Mouse (Mus musculus): ENCODE results near the gene Lcn9. TPM values are rescaled to one million over a fixed set of nuclear protein-coding genes. Genes with fewer than 3 reads are reported as not detected.
A peak's percentile ranks its signal among the peaks of the same experiment; 100 is the strongest.

The Lcn9 gene
- polyA plus RNA-seq, 1 experiment from 2014 or later: not detected

GRCm38 (mm10) chr2:25859891-25860290 lies 36.9 kb downstream of the Lcn9 start:
- 70% methylated on average over 3 of the region's 3 CpGs for WGBS

GRCm38 (mm10) chr2:25862038-25862437 lies 39.1 kb downstream of the Lcn9 start:
- peaks cover 8% of the 10 kb centered on the region; the same call in 1 of the 2 replicates for H3K27me3 ChIP-seq (replicated peaks; ENCODE audit: insufficient read depth, low read length)

More at GRCm38 (mm10) chr2:25859891-25860290, 36.9 kb downstream of the Lcn9 start:
- ATAC-seq (no peak), DNase-seq (ENCODE audit: low spot score) (no peak)
- H3K4me3 ChIP-seq (ENCODE audit: low read depth, low read length): no peak overlapping the region
- TF ChIP-seq CTCF (IDR thresholded peaks at IDR 0.05) (no peak), EP300 (IDR thresholded peaks at IDR 0.05) (no peak)
- 0 out of 2 replicates have a peak, but pooled peaks cover 4% of the 10 kb centered on the region for H3K27me3 ChIP-seq (replicated peaks; ENCODE audit: insufficient read depth, low read length)
- H3K4me2 ChIP-seq (replicated peaks; ENCODE audit: low read depth, low read length): no peak overlapping the region
- no peaks in the 10 kb centered on the region for H3K36me3 ChIP-seq (ENCODE audit: insufficient read depth, low read length)
- no peak overlapping the region for H3K27ac ChIP-seq (ENCODE audit: low read length)
- H3K9ac ChIP-seq (replicated peaks; ENCODE audit: low read depth): no peak overlapping the region
- peaks cover 6% of the 10 kb centered on the region for H3K4me1 ChIP-seq (ENCODE audit: insufficient read depth, low read depth, low read length)
- H3K9me3 ChIP-seq (ENCODE audit: low read length): no peaks in the 10 kb centered on the region

GRCm38 (mm10) chr2:25862696-25863270 lies 39.8 kb downstream of the Lcn9 start:
- ATAC-seq (no peak), DNase-seq (ENCODE audit: low spot score) (no peak)
- no peaks in the 10 kb centered on the region for H3K9me3 ChIP-seq (ENCODE audit: low read length)
- no peak overlapping the region for H3K4me3 ChIP-seq (ENCODE audit: low read depth, low read length)
- 59% methylated on average over 5 of the region's 5 CpGs for WGBS
- H3K9ac ChIP-seq (replicated peaks; ENCODE audit: low read depth): no peak overlapping the region
- no peak for TF ChIP-seq CTCF (IDR thresholded peaks at IDR 0.05)
- TF ChIP-seq EP300 (IDR thresholded peaks at IDR 0.05): no peak
- H3K27ac ChIP-seq (ENCODE audit: low read length): no peak overlapping the region
- H3K4me2 ChIP-seq (replicated peaks; ENCODE audit: low read depth, low read length): peak overlapping the region; percentile 68; the same call in 1 of the 2 replicates
- H3K4me1 ChIP-seq (ENCODE audit: insufficient read depth, low read depth, low read length): peaks cover 6% of the 10 kb centered on the region
- H3K36me3 ChIP-seq (ENCODE audit: insufficient read depth, low read length): no peaks in the 10 kb centered on the region
- peaks cover 8% of the 10 kb centered on the region; the same call in 1 of the 2 replicates for H3K27me3 ChIP-seq (replicated peaks; ENCODE audit: insufficient read depth, low read length)

More at GRCm38 (mm10) chr2:25862038-25862437, 39.1 kb downstream of the Lcn9 start:
- no peak overlapping the region for H3K27ac ChIP-seq (ENCODE audit: low read length)
- no peaks in the 10 kb centered on the region for H3K9me3 ChIP-seq (ENCODE audit: low read length)
- TF ChIP-seq CTCF (IDR thresholded peaks at IDR 0.05): no peak
- no peak for TF ChIP-seq EP300 (IDR thresholded peaks at IDR 0.05)
- WGBS: 61% methylated on average over 2 of the region's 2 CpGs
- H3K9ac ChIP-seq (replicated peaks; ENCODE audit: low read depth): no peak overlapping the region
- H3K36me3 ChIP-seq (ENCODE audit: insufficient read depth, low read length): no peaks in the 10 kb centered on the region
- H3K4me3 ChIP-seq (ENCODE audit: low read depth, low read length): no peak overlapping the region
- ATAC-seq (no peak), DNase-seq (ENCODE audit: low spot score) (no peak)
- H3K4me1 ChIP-seq (ENCODE audit: insufficient read depth, low read depth, low read length): peaks cover 6% of the 10 kb centered on the region
- no peak overlapping the region for H3K4me2 ChIP-seq (replicated peaks; ENCODE audit: low read depth, low read length)

DNA sequence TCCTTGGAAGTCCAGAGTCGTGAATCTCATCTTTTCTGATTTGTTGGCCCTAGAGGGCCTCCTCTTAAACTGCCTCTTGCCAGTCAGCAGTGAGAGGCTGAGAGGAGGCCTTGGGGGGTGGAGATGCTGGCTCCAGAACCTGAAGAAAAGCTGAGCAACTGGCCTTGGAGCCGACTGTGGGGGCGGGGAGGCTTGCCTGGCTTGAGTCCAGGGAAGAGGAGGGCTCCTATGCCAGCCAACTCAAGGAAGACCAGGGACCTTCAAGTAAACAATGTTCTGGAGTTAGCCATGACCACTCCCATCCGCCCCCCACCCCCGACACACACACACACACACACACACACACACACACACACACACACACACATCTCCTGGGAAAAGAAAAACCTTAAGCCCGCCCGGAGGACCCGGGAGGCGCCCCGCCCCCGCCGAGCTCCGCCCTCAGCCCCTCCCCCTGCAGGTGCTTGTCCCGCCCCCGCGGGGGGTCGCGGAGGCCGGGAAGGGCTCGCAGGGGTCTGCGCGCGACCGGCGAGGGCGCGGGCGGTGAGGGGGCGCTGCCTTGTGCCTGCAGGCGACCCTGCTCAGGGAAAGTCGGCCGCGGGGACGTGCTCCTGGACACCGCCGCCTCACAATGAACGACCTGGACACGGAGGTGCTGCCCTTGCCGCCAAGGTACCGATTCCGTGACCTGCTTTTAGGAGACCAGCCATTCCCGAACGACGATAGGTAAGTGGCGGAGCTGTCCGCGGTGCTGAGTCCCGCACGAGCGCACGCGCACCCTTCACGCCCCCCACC lies 40.6 kb downstream of the Lcn9 start, which contains the start of gene Kcnt1:
TSS of gene Kcnt1 (plus strand) at position 398 of the 795 bp plus-strand sequence.
- H3K4me3 ChIP-seq (ENCODE audit: low read depth, low read length): peak within 1 kb of the TSS; percentile 35
- no peak within 1 kb of the TSS for H3K27ac ChIP-seq (ENCODE audit: low read length)
- peaks cover 8% of the 10 kb centered on the region; the same call in 1 of the 2 replicates for H3K27me3 ChIP-seq (replicated peaks; ENCODE audit: insufficient read depth, low read length)
- ATAC-seq (peak; percentile 56), DNase-seq (ENCODE audit: low spot score) (peak; percentile 54)
- H3K9ac ChIP-seq (replicated peaks; ENCODE audit: low read depth): no peak within 1 kb of the TSS
- H3K4me1 ChIP-seq (ENCODE audit: insufficient read depth, low read depth, low read length): peaks cover 6% of the 10 kb centered on the region
- WGBS: 2% methylated on average over 34 of the region's 53 CpGs
- no peaks in the 10 kb centered on the region for H3K9me3 ChIP-seq (ENCODE audit: low read length)
- H3K4me2 ChIP-seq (replicated peaks; ENCODE audit: low read depth, low read length): peak within 1 kb of the TSS; percentile 68
- H3K36me3 ChIP-seq (ENCODE audit: insufficient read depth, low read length): no peaks in the 10 kb centered on the region
- TF ChIP-seq CTCF (IDR thresholded peaks at IDR 0.05): no peak
- no peak for TF ChIP-seq EP300 (IDR thresholded peaks at IDR 0.05)

GRCm38 (mm10) chr2:25864230-25864629 lies 41.3 kb downstream of the Lcn9 start:
- TF ChIP-seq EP300 (IDR thresholded peaks at IDR 0.05): no peak
- peak; percentile 27; the same call in 1 of the 2 replicates for TF ChIP-seq CTCF (IDR thresholded peaks at IDR 0.05)
- DNase-seq (ENCODE audit: low spot score): no peak
- ATAC-seq: no peak
- Histone ChIP-seq H3K4me2 (replicated peaks; ENCODE audit: low read depth, low read length) (peak overlapping the region; percentile 68), H3K36me3 (ENCODE audit: insufficient read depth, low read length) (no peaks in the 10 kb centered on the region), H3K4me1 (ENCODE audit: insufficient read depth, low read depth, low read length) (peaks cover 6% of the 10 kb centered on the region), H3K27ac (ENCODE audit: low read length) (no peak overlapping the region), H3K9me3 (ENCODE audit: low read length) (no peaks in the 10 kb centered on the region), H3K4me3 (ENCODE audit: low read depth, low read length) (peak overlapping the region; percentile 35; the same call in 1 of the 2 replicates), H3K27me3 (replicated peaks; ENCODE audit: insufficient read depth, low read length) (peaks cover 8% of the 10 kb centered on the region; the same call in 1 of the 2 replicates), H3K9ac (replicated peaks; ENCODE audit: low read depth) (no peak overlapping the region)
- 4% methylated on average over 17 of the region's 18 CpGs for whole genome bisulfite sequencing

DNA sequence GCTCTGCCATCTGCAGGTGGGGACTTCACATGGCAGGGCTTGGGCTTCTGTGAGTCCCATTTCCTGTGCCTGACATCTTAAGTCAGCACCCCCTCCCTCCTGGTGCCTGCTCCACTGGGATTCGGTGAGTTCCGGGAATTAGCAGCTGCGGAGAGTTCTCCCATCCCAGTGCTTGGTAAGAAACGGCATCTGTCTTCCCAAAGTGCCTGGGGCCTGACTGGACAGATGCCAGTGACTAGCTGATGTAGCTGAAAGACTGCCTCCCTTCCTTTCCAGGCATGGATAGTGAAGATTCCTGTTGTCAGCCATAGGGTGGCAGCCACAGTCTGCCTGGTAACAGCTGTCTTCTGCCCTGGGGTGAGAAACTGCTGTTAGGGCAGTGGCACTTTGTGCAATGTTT lies 42.5 kb downstream of the Lcn9 start:
- TF ChIP-seq CTCF (IDR thresholded peaks at IDR 0.05) (peak; percentile 45), EP300 (IDR thresholded peaks at IDR 0.05) (no peak)
- peaks cover 8% of the 10 kb centered on the region; the same call in 1 of the 2 replicates for H3K27me3 ChIP-seq (replicated peaks; ENCODE audit: insufficient read depth, low read length)
- 14% methylated on average over 4 of the region's 4 CpGs for WGBS

More for the DNA sequence above, 42.5 kb downstream of the Lcn9 start:
- H3K4me1 ChIP-seq (ENCODE audit: insufficient read depth, low read depth, low read length): peaks cover 6% of the 10 kb centered on the region
- ATAC-seq (peak; percentile 27; the same call in 1 of the 2 replicates), DNase-seq (ENCODE audit: low spot score) (peak; percentile 32)
- no peak overlapping the region for H3K4me3 ChIP-seq (ENCODE audit: low read depth, low read length)
- H3K36me3 ChIP-seq (ENCODE audit: insufficient read depth, low read length): no peaks in the 10 kb centered on the region
- no peaks in the 10 kb centered on the region for H3K9me3 ChIP-seq (ENCODE audit: low read length)
- no peak overlapping the region for H3K9ac ChIP-seq (replicated peaks; ENCODE audit: low read depth)
- no peak overlapping the region for H3K27ac ChIP-seq (ENCODE audit: low read length)
- no peak overlapping the region for H3K4me2 ChIP-seq (replicated peaks; ENCODE audit: low read depth, low read length)

Data from lung, postnatal 0 days (tissue).